Mouse (Mus musculus) heart, embryonic 12.5 days (tissue): ENCODE measurements at regions not wholly inside any gene's neighbourhood (a gene's known extent, or its start where the extent isn't known, plus 50 kb on each side); places are given as distances from the start of the nearest gene placed in this dataset.

ENCODE experiments used
- ATAC-seq: fragments of 200-750 bp; cut with Nextera tagmentation; 2 replicates; pipeline ENCODE4 v1.8.0; 2017; ENCODE audit warnings: moderate TSS enrichment, moderate library complexity; ENCODE audit not compliant: insufficient number of reproducible peaks, low FRiP score
- H3K27ac ChIP-seq: fragments of 300-500 bp; sonication (generic); 2 replicates; pipeline ENCODE4 v1.5.1; 2016; ENCODE audit warnings: mild to moderate bottlenecking, moderate library complexity; ENCODE audit not compliant: poor library complexity, severe bottlenecking
- H3K27me3 ChIP-seq: fragments of 300-500 bp; sonication (generic); replicated peaks from 2 replicates; pipeline ENCODE4 v1.6.1; 2016; ENCODE audit warnings: mild to moderate bottlenecking, moderate library complexity
- H3K36me3 ChIP-seq: fragments of 300-500 bp; sonication (generic); 2 replicates; pipeline ENCODE4 v1.6.1; 2016; ENCODE audit warnings: mild to moderate bottlenecking, moderate library complexity
- H3K4me1 ChIP-seq: fragments of 300-500 bp; sonication (generic); replicated peaks from 2 replicates; pipeline ENCODE4 v1.6.1; 2016; ENCODE audit warnings: mild to moderate bottlenecking
- H3K4me2 ChIP-seq: fragments of 300-500 bp; sonication (generic); 2 replicates; pipeline ENCODE4 v1.6.1; 2016; ENCODE audit warnings: mild to moderate bottlenecking, moderate library complexity
- H3K4me3 ChIP-seq: fragments of 300-500 bp; sonication (generic); 2 replicates; pipeline ENCODE4 v1.5.1; 2016; ENCODE audit warnings: mild to moderate bottlenecking
- H3K9ac ChIP-seq: fragments of 300-500 bp; sonication (generic); 2 replicates; pipeline ENCODE4 v1.6.1; 2016; ENCODE audit warnings: mild to moderate bottlenecking, moderate library complexity
- H3K9me3 ChIP-seq: fragments of 300-500 bp; sonication (generic); replicated peaks from 2 replicates; pipeline ENCODE4 v1.6.1; 2016; ENCODE audit warnings: mild to moderate bottlenecking, moderate library complexity
- WGBS: fragments of 180-500 bp; shearing (Covaris S2); methylation state at CpG from one replicate; pipeline ENCODE4 v1.1.7; 2016; 5-methylcytosine and 5-hydroxymethylcytosine counted together

- Histone ChIP-seq H3K4me1 (peaks cover 18% of the 10 kb centered on the region), H3K9ac (no peak overlapping the region), H3K4me2 (no peak overlapping the region), H3K27me3 (no peaks in the 10 kb centered on the region), H3K4me3 (no peak overlapping the region), H3K27ac (no peak overlapping the region), H3K36me3 (no peaks in the 10 kb centered on the region), H3K9me3 (no peaks in the 10 kb centered on the region)
- WGBS: 33% methylated on average over 16 of the region's 16 CpGs
- ATAC-seq: no peak
Observed at GRCm38 (mm10) chr13:99780751-99781460, 120.0 kb downstream of the Cartpt start.

- ATAC-seq: no peak
- no peaks in the 10 kb centered on the region for H3K9me3 ChIP-seq
- no peaks in the 10 kb centered on the region for H3K36me3 ChIP-seq
- H3K4me3 ChIP-seq: no peak overlapping the region
- no peaks in the 10 kb centered on the region for H3K27me3 ChIP-seq
- H3K9ac ChIP-seq: no peak overlapping the region
- no peak overlapping the region for H3K27ac ChIP-seq
- H3K4me2 ChIP-seq: no peak overlapping the region
- 47% methylated on average over 2 of the region's 2 CpGs for WGBS
- peaks cover 18% of the 10 kb centered on the region for H3K4me1 ChIP-seq
Observed at GRCm38 (mm10) chr13:99778747-99779146, 122.1 kb downstream of the Cartpt start.

- 0 out of 2 replicates have a peak overlapping the region, but pooled peaks have one; percentile 10 for H3K4me2 ChIP-seq
- ATAC-seq: no peak
- H3K4me3 ChIP-seq: no peak overlapping the region
- H3K36me3 ChIP-seq: no peaks in the 10 kb centered on the region
- H3K9me3 ChIP-seq: no peaks in the 10 kb centered on the region
- no peaks in the 10 kb centered on the region for H3K27me3 ChIP-seq
- no peak overlapping the region for H3K27ac ChIP-seq
- WGBS: 34% methylated on average over 9 of the region's 9 CpGs
- no peak overlapping the region for H3K9ac ChIP-seq
- H3K4me1 ChIP-seq: peaks cover 18% of the 10 kb centered on the region
Observed at GRCm38 (mm10) chr13:99777736-99778135, 123.2 kb downstream of the Cartpt start.

- no peak overlapping the region for H3K4me3 ChIP-seq
- H3K4me2 ChIP-seq: no peak overlapping the region
- ATAC-seq: no peak
- no peaks in the 10 kb centered on the region for H3K27me3 ChIP-seq
- no peaks in the 10 kb centered on the region for H3K9me3 ChIP-seq
- no peaks in the 10 kb centered on the region for H3K36me3 ChIP-seq
- no peak overlapping the region for H3K9ac ChIP-seq
- peaks cover 36% of the 10 kb centered on the region for H3K4me1 ChIP-seq
- 24% methylated on average over 5 of the region's 5 CpGs for WGBS
- H3K27ac ChIP-seq: peak overlapping the region; percentile 31; the same call in 1 of the 2 replicates
Observed at GRCm38 (mm10) chr13:99765965-99766364, 134.9 kb downstream of the Cartpt start.

GRCm38 (mm10) chr13:99764764-99765163, 136.1 kb downstream of the Cartpt start:
- Histone ChIP-seq H3K27ac (no peak overlapping the region), H3K4me1 (peaks cover 38% of the 10 kb centered on the region)

GRCm38 (mm10) chr13:99764097-99764714, 136.7 kb downstream of the Cartpt start:
- WGBS: 63% methylated on average over 6 of the region's 6 CpGs
- Histone ChIP-seq H3K36me3 (no peaks in the 10 kb centered on the region), H3K4me3 (no peak overlapping the region), H3K9me3 (no peaks in the 10 kb centered on the region), H3K9ac (no peak overlapping the region), H3K4me2 (no peak overlapping the region), H3K27ac (no peak overlapping the region), H3K27me3 (no peaks in the 10 kb centered on the region), H3K4me1 (peaks cover 38% of the 10 kb centered on the region)
- no peak for ATAC-seq

More at GRCm38 (mm10) chr13:99764764-99765163, 136.1 kb downstream of the Cartpt start:
- Histone ChIP-seq H3K9me3 (no peaks in the 10 kb centered on the region), H3K4me2 (no peak overlapping the region), H3K9ac (no peak overlapping the region), H3K36me3 (no peaks in the 10 kb centered on the region), H3K4me3 (no peak overlapping the region), H3K27me3 (no peaks in the 10 kb centered on the region)
- no peak for ATAC-seq
- 79% methylated on average over 3 of the region's 3 CpGs for WGBS

GRCm38 (mm10) chr13:99761843-99762242, 139.0 kb downstream of the Cartpt start:
- Histone ChIP-seq H3K36me3 (no peaks in the 10 kb centered on the region), H3K9me3 (no peaks in the 10 kb centered on the region), H3K4me1 (peaks cover 35% of the 10 kb centered on the region), H3K27me3 (no peaks in the 10 kb centered on the region), H3K4me2 (peak overlapping the region; percentile 29; the same call in 1 of the 2 replicates), H3K27ac (no peak overlapping the region), H3K9ac (no peak overlapping the region), H3K4me3 (no peak overlapping the region)
- ATAC-seq: 0 out of 2 replicates have a peak, but pooled peaks have one; percentile 53
- WGBS: 34% methylated on average over 9 of the region's 9 CpGs

- no peak overlapping the region for H3K9ac ChIP-seq
- no peaks in the 10 kb centered on the region for H3K36me3 ChIP-seq
- H3K27me3 ChIP-seq: no peaks in the 10 kb centered on the region
- H3K4me1 ChIP-seq: peaks cover 30% of the 10 kb centered on the region
- WGBS: 6% methylated on average over 4 of the region's 4 CpGs
- H3K27ac ChIP-seq: no peak overlapping the region
- no peaks in the 10 kb centered on the region for H3K9me3 ChIP-seq
- no peak overlapping the region for H3K4me3 ChIP-seq
- H3K4me2 ChIP-seq: peak overlapping the region; percentile 29; the same call in 1 of the 2 replicates
- ATAC-seq: peak; percentile 73; the same call in 1 of the 2 replicates
Observed at GRCm38 (mm10) chr13:99761423-99761822, 139.5 kb downstream of the Cartpt start.

GRCm38 (mm10) chr13:99760646-99761045, 140.2 kb downstream of the Cartpt start:
- H3K4me1 ChIP-seq: peaks cover 25% of the 10 kb centered on the region
- no peaks in the 10 kb centered on the region for H3K27me3 ChIP-seq
- H3K9ac ChIP-seq: no peak overlapping the region
- no peak overlapping the region for H3K4me2 ChIP-seq
- H3K27ac ChIP-seq: no peak overlapping the region
- H3K4me3 ChIP-seq: no peak overlapping the region
- no peaks in the 10 kb centered on the region for H3K9me3 ChIP-seq
- H3K36me3 ChIP-seq: no peaks in the 10 kb centered on the region
- WGBS: 83% methylated on average over 4 of the region's 4 CpGs
- no peak for ATAC-seq

- ATAC-seq: no peak
- 76% methylated on average over 10 of the region's 10 CpGs for WGBS
- Histone ChIP-seq H3K4me3 (no peak overlapping the region), H3K27ac (no peak overlapping the region), H3K27me3 (no peaks in the 10 kb centered on the region), H3K4me2 (no peak overlapping the region), H3K36me3 (no peaks in the 10 kb centered on the region), H3K9ac (no peak overlapping the region), H3K4me1 (peaks cover 22% of the 10 kb centered on the region), H3K9me3 (no peaks in the 10 kb centered on the region)
Observed at GRCm38 (mm10) chr13:99759256-99760044, 141.4 kb downstream of the Cartpt start.

GRCm38 (mm10) chr13:99754701-99755100, 146.2 kb downstream of the Cartpt start:
- Histone ChIP-seq H3K36me3 (no peaks in the 10 kb centered on the region), H3K4me2 (no peak overlapping the region), H3K4me1 (peaks cover 5% of the 10 kb centered on the region), H3K27ac (no peak overlapping the region), H3K9me3 (no peaks in the 10 kb centered on the region), H3K9ac (no peak overlapping the region), H3K4me3 (no peak overlapping the region), H3K27me3 (no peaks in the 10 kb centered on the region)
- whole genome bisulfite sequencing: 82% methylated on average over 5 of the region's 5 CpGs
- no peak for ATAC-seq
